Mouse (Mus musculus): Measurements from ENCODE around the gene Dars.

Dars gene

GRCm38 (mm10) chr1:128417533-128417888 lies 343 bp upstream of the Dars start:
- in situ Hi-C loops (cut with MboI, MseI), result no loop called here

GRCm38 (mm10) chr1:128411141-128411540 lies 6.0 kb downstream of the Dars start:
- in situ Hi-C loops (cut with MboI, MseI), result no loop called here

DNA sequence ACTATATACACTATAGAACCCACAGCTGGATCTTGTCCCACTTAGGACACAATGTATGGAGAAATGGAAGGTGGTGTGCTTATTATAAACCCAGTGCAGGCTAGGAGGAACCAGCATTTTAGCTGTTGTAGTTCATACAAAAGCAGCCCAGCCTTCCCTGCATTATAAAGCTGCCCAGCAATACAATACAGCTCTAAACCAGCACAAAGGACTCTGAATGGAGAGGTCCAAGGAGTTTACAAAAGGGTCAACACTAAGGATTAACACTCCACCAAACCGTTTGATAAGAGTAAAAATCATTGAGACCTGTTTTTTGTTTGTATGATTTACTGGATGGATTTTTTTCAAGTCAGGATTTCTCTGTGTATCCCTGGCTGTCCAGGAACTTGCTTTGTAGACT lies 10.3 kb downstream of the Dars start:
- in situ Hi-C loops (cut with MboI, MseI), result no loop called here

GRCm38 (mm10) chr1:128405675-128406074 lies 11.5 kb downstream of the Dars start:
- in situ Hi-C loops (cut with MboI, MseI), result no loop called here

- in situ Hi-C loops (cut with MboI, MseI), result no loop called here
Observed at GRCm38 (mm10) chr1:128405041-128405481, 12.1 kb downstream of the Dars start.

DNA sequence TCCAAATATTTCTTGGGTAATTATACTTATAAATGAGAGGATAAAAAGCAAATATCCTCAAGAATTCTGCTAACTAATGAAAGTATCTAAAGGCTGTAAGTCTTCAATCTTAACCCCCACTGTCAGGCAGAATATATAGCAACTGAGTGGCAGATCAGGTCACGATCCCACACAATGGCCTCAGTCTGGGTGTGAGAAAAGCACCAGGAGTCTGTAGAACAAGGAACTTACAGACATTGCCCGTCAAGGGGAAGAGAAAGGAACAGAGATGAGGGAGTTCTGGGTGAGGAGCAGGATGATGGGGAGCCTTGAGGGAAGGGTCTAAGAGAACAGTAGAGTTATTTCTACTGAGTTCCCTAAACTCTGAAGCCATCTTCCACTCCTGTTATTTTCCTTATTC lies 16.2 kb downstream of the Dars start:
- in situ Hi-C loops (cut with MboI, MseI), result no loop called here

DNA sequence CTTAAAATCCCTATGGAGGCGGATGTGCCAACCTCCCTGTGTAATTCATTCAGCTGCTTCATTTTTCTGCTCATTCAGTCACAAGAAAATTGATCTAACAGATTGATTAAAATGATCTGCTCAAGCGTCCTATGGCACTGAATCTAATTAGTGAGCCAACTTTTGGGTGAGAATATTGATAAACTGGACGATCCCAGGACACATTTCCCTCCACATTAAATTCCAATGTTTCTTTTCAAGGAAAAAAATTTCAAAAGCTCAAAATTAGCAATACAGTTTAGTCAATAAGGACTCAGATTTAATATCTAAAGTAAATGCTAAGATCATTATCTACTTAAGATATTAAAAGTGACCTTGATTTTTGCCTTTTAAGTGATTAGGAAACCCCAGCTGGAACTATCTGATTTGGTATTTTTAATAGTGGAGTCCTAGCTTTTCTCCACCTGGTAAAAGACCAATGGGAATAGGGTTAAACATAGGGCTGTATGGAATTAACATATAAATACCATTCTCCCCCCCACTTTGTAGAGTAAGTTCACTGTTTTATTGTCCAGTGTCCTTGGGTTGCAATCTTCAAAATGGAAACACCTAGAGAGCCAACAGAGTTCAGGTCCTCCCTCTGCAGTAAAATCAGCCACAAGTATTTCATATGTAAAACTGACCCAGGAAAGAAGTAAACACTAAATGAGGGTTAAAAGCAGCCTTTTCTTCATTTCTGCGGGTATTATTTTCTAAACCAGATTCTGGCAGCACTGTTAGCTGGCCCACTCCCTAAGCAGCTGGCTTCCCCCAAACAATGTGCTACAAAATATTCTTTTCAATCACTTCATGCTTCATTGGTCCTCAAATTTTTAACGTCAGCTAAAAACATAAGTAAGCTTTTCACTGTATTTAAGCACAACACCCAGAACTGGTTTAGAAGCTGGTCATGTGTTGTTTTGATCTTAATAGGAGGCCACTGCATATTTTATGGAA lies 16.9 kb downstream of the Dars start:
- in situ Hi-C loops (cut with MboI, MseI), result no loop called here

GRCm38 (mm10) chr1:128398738-128399445 lies 18.3 kb downstream of the Dars start:
- in situ Hi-C loops (cut with MboI, MseI), result no loop called here

- in situ Hi-C loops (cut with MboI, MseI), result no loop called here
Observed at GRCm38 (mm10) chr1:128394657-128395056, 22.5 kb downstream of the Dars start.

DNA sequence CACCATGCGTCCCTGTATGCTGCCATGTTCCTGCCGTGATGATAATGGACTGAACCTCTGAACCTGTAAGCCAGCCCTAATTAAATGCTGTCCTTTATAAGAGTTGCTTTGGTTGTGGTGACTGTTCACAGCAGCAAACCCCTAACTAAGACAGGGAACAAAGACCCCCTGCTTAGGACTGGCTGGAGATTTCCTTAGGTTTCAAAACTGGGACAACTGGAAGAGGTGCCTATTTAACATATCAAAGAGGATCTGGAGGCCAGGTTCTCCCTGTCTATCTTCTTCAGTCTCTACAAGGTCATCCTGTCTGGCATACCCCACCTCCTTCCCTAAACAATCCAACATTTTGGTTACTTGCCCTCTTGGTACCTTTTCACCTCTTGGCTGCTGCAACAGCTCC lies 24.8 kb downstream of the Dars start:
- in situ Hi-C loops (cut with MboI, MseI), result no loop called here

DNA sequence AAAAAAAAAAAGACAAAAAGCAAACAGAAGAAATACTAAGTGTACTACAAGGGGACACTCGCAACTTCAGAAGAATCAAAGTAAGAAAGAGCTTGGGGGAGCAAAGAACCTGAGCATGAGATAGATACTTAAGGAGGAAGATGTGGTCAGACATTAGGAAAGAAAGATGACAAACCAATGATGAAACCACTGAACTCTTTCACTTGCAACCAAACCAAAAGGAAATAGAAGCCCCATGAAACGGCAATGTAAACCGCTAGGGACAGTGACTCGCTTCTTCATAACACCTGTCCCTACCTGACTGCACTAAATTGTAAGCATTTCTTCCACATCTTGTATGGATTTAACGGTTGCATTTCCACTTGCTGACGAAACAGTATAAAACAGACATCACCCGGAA lies 30.7 kb downstream of the Dars start:
- in situ Hi-C loops (cut with MboI, MseI), result no loop called here

- in situ Hi-C loops (cut with MboI, MseI), result no loop called here
Observed at GRCm38 (mm10) chr1:128376841-128377240, 40.3 kb downstream of the Dars start.

- in situ Hi-C loops (cut with MboI, MseI), result no loop called here
Observed at GRCm38 (mm10) chr1:128372143-128372860, 44.9 kb downstream of the Dars start.

GRCm38 (mm10) chr1:128368732-128369441 lies 48.3 kb downstream of the Dars start:
- in situ Hi-C loops (cut with MboI, MseI), result no loop called here

DNA sequence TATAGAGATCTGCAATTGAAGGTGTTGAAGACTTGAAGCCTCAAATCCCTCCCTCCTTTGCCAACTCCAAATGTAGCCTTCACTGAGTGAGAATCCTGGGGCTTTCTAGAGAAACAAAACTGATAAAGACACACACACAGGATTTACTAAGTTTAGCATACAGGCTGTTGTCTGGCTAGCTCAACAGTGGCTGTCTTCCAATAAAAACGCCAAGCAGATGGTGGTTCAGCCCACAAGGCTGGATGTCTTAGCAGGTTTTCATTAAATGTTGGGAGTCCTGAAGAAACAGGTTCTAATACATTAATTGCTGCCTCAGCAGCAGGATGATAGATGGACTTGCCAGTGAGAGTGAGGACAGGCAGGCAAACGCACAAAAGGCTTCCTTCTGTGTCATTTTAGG lies 56.6 kb downstream of the Dars start:
- in situ Hi-C loops (cut with MboI, MseI), result loop anchor here (5.0 kb wide), 1 partner anchor 472 kb away; no protein-coding TSS in a partner anchor

- in situ Hi-C loops (cut with MboI, MseI), result loop anchor here (5.0 kb wide), 1 partner anchor 473 kb away; no protein-coding TSS in a partner anchor
Observed at GRCm38 (mm10) chr1:128359554-128360376, 57.4 kb downstream of the Dars start, which contains the start of gene Mcm6. Mcm6 (minus strand) TSS chr1:128359664.

DNA sequence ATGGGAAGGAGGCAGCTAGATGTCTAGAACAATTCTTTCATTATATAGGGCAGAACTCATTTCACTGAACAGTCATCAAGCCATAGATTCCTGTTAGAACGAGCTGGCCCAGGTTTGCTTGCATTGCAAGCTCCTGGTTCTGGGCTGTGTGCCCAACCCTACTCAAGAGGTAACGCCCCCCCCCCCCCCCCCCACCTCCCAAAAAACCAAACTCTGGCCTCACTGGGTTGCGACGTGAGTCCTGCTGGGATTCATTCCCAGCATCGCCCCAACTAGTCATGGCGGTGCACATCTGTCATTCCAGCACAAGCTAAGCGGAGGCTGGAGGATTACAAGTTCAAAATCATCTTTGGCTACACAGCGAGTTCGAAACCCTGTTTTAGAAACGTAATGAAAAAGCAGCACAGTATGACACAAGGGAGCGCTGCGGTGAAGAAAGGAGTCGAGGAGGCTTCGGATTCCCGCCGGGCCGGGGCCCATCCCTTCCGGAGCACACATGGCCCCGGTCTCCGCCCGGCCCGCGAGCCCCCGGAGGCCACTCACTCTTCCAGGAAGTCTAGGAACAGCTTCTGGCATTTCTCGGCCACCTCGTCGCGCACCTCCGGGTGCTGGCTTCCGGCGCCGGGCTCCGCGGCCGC lies 58.1 kb downstream of the Dars start:
- in situ Hi-C loops (cut with MboI, MseI), result no loop called here

DNA sequence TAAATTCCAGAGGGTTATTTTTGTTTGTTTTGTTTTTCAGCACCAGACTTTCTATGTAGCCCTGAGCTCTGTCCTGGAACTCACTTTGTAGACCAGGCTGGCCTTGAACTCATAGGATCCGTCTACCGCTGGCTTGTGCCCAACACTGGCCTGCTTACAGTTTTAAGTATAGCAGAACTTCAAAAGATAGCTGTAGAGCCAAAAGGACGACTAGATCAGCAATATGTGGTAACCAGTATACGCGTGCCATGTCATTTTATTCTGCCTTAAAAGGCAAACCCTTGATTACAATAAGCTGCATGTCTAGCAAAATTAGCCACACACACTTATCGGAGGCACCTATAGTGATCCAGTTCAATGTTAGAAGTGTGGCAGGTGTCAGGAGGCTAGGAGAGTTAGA lies 58.9 kb downstream of the Dars start:
- in situ Hi-C loops (cut with MboI, MseI), result no loop called here

GRCm38 (mm10) chr1:128357452-128357851 lies 59.7 kb downstream of the Dars start:
- in situ Hi-C loops (cut with MboI, MseI), result no loop called here

DNA sequence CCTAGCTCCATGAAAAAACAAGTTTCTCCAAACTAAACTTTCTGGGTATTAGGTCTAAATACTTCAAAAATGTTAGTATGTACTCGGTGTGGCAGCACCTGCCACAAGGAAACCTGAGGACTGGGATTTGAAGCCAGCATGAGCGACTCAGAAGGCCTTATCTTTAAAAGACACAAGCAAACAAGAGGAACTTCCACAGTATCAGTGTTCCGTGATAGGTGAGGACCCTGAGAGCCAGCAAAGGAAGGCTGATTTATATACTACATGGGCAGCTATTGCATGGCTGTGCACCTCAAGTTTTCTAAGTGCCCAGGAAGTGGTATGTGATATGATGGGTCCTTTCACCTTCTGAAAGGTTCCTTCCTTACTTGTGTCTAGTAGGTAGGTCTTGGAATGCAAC lies 64.1 kb downstream of the Dars start:
- in situ Hi-C loops (cut with MboI, MseI), result no loop called here
